Mouse (Mus musculus): ENCODE measurements around the gene Tmem50b. TPM values are rescaled to one million over a fixed set of nuclear protein-coding genes. Genes with fewer than 3 reads are reported as not detected.

The Tmem50b gene
- polyA plus RNA-seq, 1 experiment from 2014 or later = 118 TPM

DNA sequence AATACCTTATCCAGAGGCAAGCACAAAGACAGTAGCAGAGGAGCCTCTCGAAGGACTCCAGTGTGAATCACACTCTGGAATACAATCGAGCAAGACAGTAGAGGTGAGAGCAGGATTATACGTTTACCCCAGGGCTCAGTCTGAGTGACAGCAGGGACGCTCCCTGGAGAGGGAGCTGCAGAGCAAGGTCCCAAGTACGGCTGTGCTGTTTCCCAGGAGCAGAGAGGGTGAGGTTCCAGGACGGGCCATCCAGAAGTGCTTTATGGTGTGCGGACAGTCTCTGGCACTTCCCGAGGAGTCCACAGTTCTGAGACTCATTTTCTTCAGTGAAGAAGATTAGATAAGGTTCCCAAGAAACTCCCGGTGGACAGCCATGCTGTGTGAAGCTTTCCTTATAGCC, 45.5 kb downstream of the Tmem50b start:
- H3K36me3 ChIP-seq (ENCODE audit: control insufficient read depth, insufficient read depth, low read length) = 0 out of 2 replicates have a peak, but pooled peaks cover 5% of the 10 kb centered on the region
- H3K4me2 ChIP-seq (ENCODE audit: low read depth, low read length) = no peak overlapping the region
- no peak for ATAC-seq (ENCODE audit: low read depth)
- H3K4me1 ChIP-seq (ENCODE audit: control insufficient read depth, insufficient read depth, low read length) = peaks cover 15% of the 10 kb centered on the region
- 72% methylated on average over 9 of the region's 9 CpGs for WGBS
- H3K9me3 ChIP-seq (ENCODE audit: control insufficient read depth, low read length) = no peaks in the 10 kb centered on the region
- H3K4me3 ChIP-seq (ENCODE audit: low read depth, low read length) = no peak overlapping the region
- H3K9ac ChIP-seq (replicated peaks; ENCODE audit: low read depth, low read length) = no peak overlapping the region
- H3K27me3 ChIP-seq (ENCODE audit: control insufficient read depth, insufficient read depth, low read length) = no peaks in the 10 kb centered on the region
- H3K27ac ChIP-seq (ENCODE audit: low read depth, low read length) = no peak overlapping the region

DNA sequence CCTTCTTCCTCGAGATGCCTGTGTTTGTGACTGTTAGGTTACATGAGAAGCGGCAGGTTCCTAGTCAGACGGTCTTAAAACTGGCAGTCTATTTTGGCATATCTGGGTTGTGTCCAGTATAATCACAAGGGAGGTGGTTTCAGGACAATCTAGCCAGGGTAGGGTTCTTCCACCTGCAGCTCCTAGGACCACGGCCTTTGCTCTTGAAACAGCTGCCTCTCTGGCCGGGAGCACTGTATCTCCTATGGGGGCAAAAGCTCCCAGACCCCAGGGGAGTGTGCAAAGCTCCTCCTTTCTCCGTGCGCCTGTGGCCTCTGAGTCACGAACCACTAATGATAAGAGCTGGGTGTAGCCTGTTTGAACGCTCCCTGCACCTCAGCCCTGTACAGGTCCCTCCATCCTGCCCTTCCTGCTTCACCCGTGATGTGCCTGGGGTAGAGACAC, 46.5 kb downstream of the Tmem50b start:
- no peak for ATAC-seq (ENCODE audit: low read depth)
- Histone ChIP-seq H3K4me1 (ENCODE audit: control insufficient read depth, insufficient read depth, low read length) (peaks cover 15% of the 10 kb centered on the region), H3K27me3 (ENCODE audit: control insufficient read depth, insufficient read depth, low read length) (no peaks in the 10 kb centered on the region), H3K4me3 (ENCODE audit: low read depth, low read length) (no peak overlapping the region), H3K27ac (ENCODE audit: low read depth, low read length) (no peak overlapping the region), H3K9ac (replicated peaks; ENCODE audit: low read depth, low read length) (no peak overlapping the region), H3K4me2 (ENCODE audit: low read depth, low read length) (no peak overlapping the region), H3K9me3 (ENCODE audit: control insufficient read depth, low read length) (no peaks in the 10 kb centered on the region), H3K36me3 (ENCODE audit: control insufficient read depth, insufficient read depth, low read length) (0 out of 2 replicates have a peak, but pooled peaks cover 5% of the 10 kb centered on the region)
- WGBS = 81% methylated on average over 10 of the region's 10 CpGs

DNA sequence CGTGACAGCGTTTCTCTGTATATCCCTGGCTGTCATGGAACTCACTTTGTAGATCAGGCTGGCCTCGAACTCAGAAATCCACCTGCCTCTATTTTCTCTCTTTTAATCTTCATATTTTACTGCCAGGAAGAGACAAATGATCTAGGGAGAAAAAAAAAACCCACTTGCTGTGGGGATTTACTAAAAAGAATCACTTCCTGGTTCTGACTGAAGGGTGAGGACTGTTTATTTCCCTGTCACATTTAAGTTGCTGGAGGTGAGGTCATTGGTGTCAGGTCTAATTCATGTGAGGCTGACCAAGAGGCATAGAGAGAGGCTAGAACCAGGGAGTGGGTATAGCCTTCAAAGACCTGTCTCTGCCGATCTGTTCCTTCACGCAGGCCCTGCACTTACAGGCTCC, 48.0 kb downstream of the Tmem50b start:
- 66% methylated on average over 5 of the region's 5 CpGs for WGBS

DNA sequence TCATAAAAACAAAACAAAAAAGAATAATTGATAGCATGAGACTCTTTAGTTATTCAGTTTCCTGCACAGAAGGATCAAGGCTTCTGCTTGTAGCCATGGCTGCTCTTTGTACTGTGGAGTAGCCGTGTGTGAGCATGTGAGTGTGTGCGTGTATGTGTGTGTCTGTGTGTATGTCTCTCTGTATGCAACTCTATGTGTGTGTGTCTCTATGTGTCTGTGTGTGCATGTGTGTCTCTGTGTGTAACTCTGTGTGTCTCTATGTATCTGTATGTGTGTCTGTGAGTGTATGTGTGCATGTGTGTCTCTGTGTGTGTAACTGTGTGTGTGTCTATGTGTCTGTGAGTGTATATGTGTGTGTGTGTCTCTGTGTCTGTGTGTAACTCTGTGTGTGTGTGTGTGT, 48.6 kb downstream of the Tmem50b start:
- Histone ChIP-seq H3K9ac (replicated peaks; ENCODE audit: low read depth, low read length) (no peak overlapping the region), H3K4me2 (ENCODE audit: low read depth, low read length) (peak overlapping the region; percentile 72), H3K4me3 (ENCODE audit: low read depth, low read length) (peak overlapping the region; percentile 95; the same call in 1 of the 2 replicates), H3K36me3 (ENCODE audit: control insufficient read depth, insufficient read depth, low read length) (no peaks in the 10 kb centered on the region), H3K27ac (ENCODE audit: low read depth, low read length) (no peak overlapping the region), H3K4me1 (ENCODE audit: control insufficient read depth, insufficient read depth, low read length) (peaks cover 15% of the 10 kb centered on the region), H3K9me3 (ENCODE audit: control insufficient read depth, low read length) (no peaks in the 10 kb centered on the region), H3K27me3 (ENCODE audit: control insufficient read depth, insufficient read depth, low read length) (no peaks in the 10 kb centered on the region)
- WGBS = 17% methylated on average over 2 of the region's 2 CpGs
- ATAC-seq (ENCODE audit: low read depth) = no peak

More for the DNA sequence above, 48.0 kb downstream of the Tmem50b start:
- H3K4me2 ChIP-seq (ENCODE audit: low read depth, low read length) = no peak overlapping the region; the same call in 1 of the 2 replicates
- no peak overlapping the region for H3K9ac ChIP-seq (replicated peaks; ENCODE audit: low read depth, low read length)
- no peak overlapping the region for H3K4me3 ChIP-seq (ENCODE audit: low read depth, low read length)
- H3K4me1 ChIP-seq (ENCODE audit: control insufficient read depth, insufficient read depth, low read length) = peaks cover 15% of the 10 kb centered on the region
- no peak overlapping the region for H3K27ac ChIP-seq (ENCODE audit: low read depth, low read length)
- no peaks in the 10 kb centered on the region for H3K27me3 ChIP-seq (ENCODE audit: control insufficient read depth, insufficient read depth, low read length)
- no peaks in the 10 kb centered on the region for H3K36me3 ChIP-seq (ENCODE audit: control insufficient read depth, insufficient read depth, low read length)
- no peaks in the 10 kb centered on the region for H3K9me3 ChIP-seq (ENCODE audit: control insufficient read depth, low read length)
- no peak for ATAC-seq (ENCODE audit: low read depth)

DNA sequence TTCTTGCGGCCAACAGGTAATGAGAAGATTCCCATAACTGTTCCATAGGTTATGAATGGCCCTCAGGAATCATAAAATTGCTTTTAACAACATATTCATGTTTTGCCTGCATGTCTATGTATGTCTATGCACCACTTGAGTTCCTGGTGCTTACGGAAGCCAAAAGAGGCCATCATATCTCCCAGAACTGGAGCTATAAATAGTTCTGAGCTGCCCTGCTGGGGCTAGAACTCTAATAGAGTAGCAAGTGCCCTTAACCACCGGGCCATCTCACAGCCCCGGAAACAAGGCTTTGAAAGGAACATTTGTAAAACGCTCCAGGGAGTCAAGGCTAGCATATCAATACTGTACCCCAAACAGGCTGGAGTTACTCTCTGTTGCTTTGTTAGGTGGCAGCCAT, 49.0 kb downstream of the Tmem50b start:
- H3K4me2 ChIP-seq (ENCODE audit: low read depth, low read length) = peak overlapping the region; percentile 72
- peak overlapping the region; percentile 95; the same call in 1 of the 2 replicates for H3K4me3 ChIP-seq (ENCODE audit: low read depth, low read length)
- WGBS = 18% methylated on average over 5 of the region's 5 CpGs
- no peak overlapping the region for H3K27ac ChIP-seq (ENCODE audit: low read depth, low read length)
- no peak for ATAC-seq (ENCODE audit: low read depth)
- H3K36me3 ChIP-seq (ENCODE audit: control insufficient read depth, insufficient read depth, low read length) = no peaks in the 10 kb centered on the region
- H3K9me3 ChIP-seq (ENCODE audit: control insufficient read depth, low read length) = no peaks in the 10 kb centered on the region
- no peak overlapping the region for H3K9ac ChIP-seq (replicated peaks; ENCODE audit: low read depth, low read length)
- H3K27me3 ChIP-seq (ENCODE audit: control insufficient read depth, insufficient read depth, low read length) = no peaks in the 10 kb centered on the region
- H3K4me1 ChIP-seq (ENCODE audit: control insufficient read depth, insufficient read depth, low read length) = peaks cover 15% of the 10 kb centered on the region

DNA sequence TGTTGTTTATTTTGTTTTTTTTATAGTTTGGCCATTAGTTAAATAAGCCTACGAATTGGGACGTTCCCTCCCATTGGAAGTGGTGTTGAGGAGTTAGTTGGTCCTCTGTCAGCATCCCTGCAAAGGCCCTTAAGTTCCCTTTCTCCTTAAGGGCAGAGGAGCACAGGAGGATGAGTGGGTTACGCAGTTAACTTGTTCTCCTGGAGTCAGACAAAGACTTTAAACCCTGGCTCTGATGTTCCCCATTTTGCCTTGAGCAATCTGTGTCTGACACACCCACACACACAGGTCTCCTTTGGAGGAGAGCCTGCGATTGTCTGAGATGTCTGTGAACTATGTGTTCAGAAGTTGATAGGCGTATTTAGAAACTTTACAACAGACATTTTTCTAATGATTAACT, 49.6 kb downstream of the Tmem50b start:
- H3K27me3 ChIP-seq (ENCODE audit: control insufficient read depth, insufficient read depth, low read length) = no peaks in the 10 kb centered on the region
- 23% methylated on average over 5 of the region's 5 CpGs for WGBS
- ATAC-seq (ENCODE audit: low read depth) = no peak
- H3K4me2 ChIP-seq (ENCODE audit: low read depth, low read length) = peak overlapping the region; percentile 72
- peak overlapping the region; percentile 95 for H3K4me3 ChIP-seq (ENCODE audit: low read depth, low read length)
- no peak overlapping the region for H3K27ac ChIP-seq (ENCODE audit: low read depth, low read length)
- no peaks in the 10 kb centered on the region for H3K9me3 ChIP-seq (ENCODE audit: control insufficient read depth, low read length)
- H3K9ac ChIP-seq (replicated peaks; ENCODE audit: low read depth, low read length) = peak overlapping the region; percentile 98; the same call in 1 of the 2 replicates
- H3K4me1 ChIP-seq (ENCODE audit: control insufficient read depth, insufficient read depth, low read length) = peaks cover 15% of the 10 kb centered on the region
- H3K36me3 ChIP-seq (ENCODE audit: control insufficient read depth, insufficient read depth, low read length) = no peaks in the 10 kb centered on the region

DNA sequence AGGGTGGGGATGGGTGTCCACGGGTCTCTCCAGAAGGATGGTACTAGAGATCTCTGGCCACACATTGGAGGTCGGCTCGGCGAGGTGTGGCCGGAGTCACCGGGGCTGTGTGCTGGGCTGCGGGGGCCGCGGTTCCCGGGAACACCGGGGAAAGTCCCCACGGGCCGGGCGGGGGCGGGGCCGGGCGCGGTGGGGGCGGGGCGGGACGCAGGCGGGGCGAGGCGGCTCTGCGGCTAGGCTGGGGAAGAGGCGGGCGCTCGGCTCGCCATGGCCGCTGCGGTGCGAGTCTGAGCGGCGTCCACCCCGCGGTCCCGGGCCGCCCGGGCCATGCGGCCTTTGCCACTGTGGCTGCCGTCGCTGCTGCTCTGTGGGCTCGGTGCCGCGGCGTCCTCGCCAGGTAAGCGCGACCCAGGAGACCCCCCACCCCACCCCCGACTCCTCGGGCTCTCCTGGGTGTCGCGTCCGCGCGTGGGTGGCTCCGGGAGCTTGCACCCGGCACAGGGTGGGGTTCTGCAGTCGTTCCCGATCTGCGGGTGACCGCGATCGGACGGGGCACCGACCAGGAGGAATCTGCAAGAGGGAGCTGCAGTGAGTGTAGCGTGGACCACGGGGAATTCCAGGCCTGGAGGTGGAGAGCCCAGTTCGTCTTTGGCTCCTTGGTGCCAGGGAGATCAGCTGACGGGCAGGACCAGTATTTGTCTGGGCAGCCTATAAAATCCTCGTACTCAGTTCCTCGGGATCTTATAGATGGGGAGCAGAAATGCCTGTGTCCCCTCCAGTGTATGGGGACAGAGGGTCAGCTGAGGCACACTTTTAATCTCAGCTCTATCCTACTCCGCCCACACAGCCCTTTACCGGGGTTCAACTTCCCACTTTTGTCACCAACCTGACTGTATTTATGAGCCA, 50.5 kb downstream of the Tmem50b start, which contains the start of gene Ifngr2:
Gene Ifngr2 (plus strand): TSS at position 237 of the 906 bp plus-strand sequence.
- peak within 1 kb of the TSS; percentile 98 for H3K9ac ChIP-seq (replicated peaks; ENCODE audit: low read depth, low read length)
- WGBS = 1% methylated on average over 61 of the region's 74 CpGs
- peak within 1 kb of the TSS; percentile 69; the same call in 1 of the 2 replicates for H3K27ac ChIP-seq (ENCODE audit: low read depth, low read length)
- peaks cover 15% of the 10 kb centered on the region for H3K4me1 ChIP-seq (ENCODE audit: control insufficient read depth, insufficient read depth, low read length)
- H3K4me3 ChIP-seq (ENCODE audit: low read depth, low read length) = peak within 1 kb of the TSS; percentile 95
- peak within 1 kb of the TSS; percentile 72 for H3K4me2 ChIP-seq (ENCODE audit: low read depth, low read length)
- peak; percentile 87 for ATAC-seq (ENCODE audit: low read depth)
- no peaks in the 10 kb centered on the region for H3K27me3 ChIP-seq (ENCODE audit: control insufficient read depth, insufficient read depth, low read length)
- H3K9me3 ChIP-seq (ENCODE audit: control insufficient read depth, low read length) = no peaks in the 10 kb centered on the region
- no peaks in the 10 kb centered on the region for H3K36me3 ChIP-seq (ENCODE audit: control insufficient read depth, insufficient read depth, low read length)

DNA sequence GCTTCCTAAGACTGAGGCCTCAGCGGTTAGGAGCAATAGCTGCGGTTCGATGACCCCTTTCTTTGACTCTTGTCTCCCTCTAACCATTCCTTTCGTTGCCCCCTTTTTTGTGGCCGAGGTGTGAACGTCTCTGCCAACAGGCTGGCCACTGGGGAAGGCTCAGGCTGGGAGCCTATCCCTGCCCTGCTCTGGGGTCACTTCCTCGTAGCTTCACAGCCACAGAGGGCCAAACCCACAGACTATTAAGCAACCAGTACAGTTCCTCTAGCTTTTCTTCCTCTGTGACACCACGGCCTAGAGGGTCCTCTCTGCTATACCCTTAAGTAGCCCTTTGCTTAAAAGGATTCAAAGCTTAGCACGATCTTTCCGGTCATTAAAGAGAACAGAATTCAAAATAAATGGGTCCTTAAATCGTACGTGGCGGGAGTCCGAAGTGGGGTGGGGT, 51.2 kb downstream of the Tmem50b start:
- no peaks in the 10 kb centered on the region for H3K27me3 ChIP-seq (ENCODE audit: control insufficient read depth, insufficient read depth, low read length)
- H3K9ac ChIP-seq (replicated peaks; ENCODE audit: low read depth, low read length) = peak overlapping the region; percentile 98
- ATAC-seq (ENCODE audit: low read depth) = peak; percentile 45
- peaks cover 15% of the 10 kb centered on the region for H3K4me1 ChIP-seq (ENCODE audit: control insufficient read depth, insufficient read depth, low read length)
- H3K4me2 ChIP-seq (ENCODE audit: low read depth, low read length) = peak overlapping the region; percentile 72
- H3K27ac ChIP-seq (ENCODE audit: low read depth, low read length) = no peak overlapping the region
- WGBS = 8% methylated on average over 14 of the region's 14 CpGs
- no peaks in the 10 kb centered on the region for H3K9me3 ChIP-seq (ENCODE audit: control insufficient read depth, low read length)
- H3K36me3 ChIP-seq (ENCODE audit: control insufficient read depth, insufficient read depth, low read length) = no peaks in the 10 kb centered on the region
- H3K4me3 ChIP-seq (ENCODE audit: low read depth, low read length) = peak overlapping the region; percentile 95
